Mouse (Mus musculus) neural tube, embryonic 11.5 days (tissue): ENCODE measurements at regions not wholly inside any gene's neighbourhood (a gene's known extent, or its start where the extent isn't known, plus 50 kb on each side); places are given as distances from the start of the nearest gene placed in this dataset.
"Not testable (repeated sequence)": the region's sequence is repeated elsewhere in the genome, so short reads cannot be mapped to it uniquely, and the experiment has no call there.

Source experiments
- ATAC-seq: fragments of 200-750 bp; cut with Nextera tagmentation; 2 replicates; pipeline ENCODE4 v1.8.0; 2017; ENCODE audit warnings: moderate number of reproducible peaks, mild to moderate bottlenecking, moderate TSS enrichment, moderate library complexity; ENCODE audit not compliant: insufficient read depth, low FRiP score, low TSS enrichment
- DNase-seq: peaks from one replicate; pipeline ENCODE4 v3.0.0-alpha.2; 2015; ENCODE audit warnings: low spot score
- H3K27ac ChIP-seq: fragments of 300-500 bp; sonication (generic); 2 replicates; pipeline ENCODE4 v1.5.1; 2014; ENCODE audit warnings: low read depth, mild to moderate bottlenecking, low read length
- H3K27me3 ChIP-seq: fragments of 300-500 bp; sonication (generic); 2 replicates; pipeline ENCODE4 v1.6.1; 2014; ENCODE audit warnings: mild to moderate bottlenecking, low read length, mixed read lengths; ENCODE audit not compliant: control insufficient read depth, insufficient read depth
- H3K36me3 ChIP-seq: fragments of 300-500 bp; sonication (generic); 2 replicates; pipeline ENCODE4 v1.6.1; 2014; ENCODE audit warnings: mild to moderate bottlenecking, low read length, moderate library complexity, mixed read lengths; ENCODE audit not compliant: control insufficient read depth, insufficient read depth
- H3K4me1 ChIP-seq: fragments of 300-500 bp; sonication (generic); 2 replicates; pipeline ENCODE4 v1.6.1; 2014; ENCODE audit warnings: low read length, mixed read lengths; ENCODE audit not compliant: control insufficient read depth, insufficient read depth
- H3K4me2 ChIP-seq: fragments of 300-500 bp; sonication (generic); 2 replicates; pipeline ENCODE4 v1.6.1; 2014; ENCODE audit warnings: low read depth, mild to moderate bottlenecking, moderate library complexity
- H3K4me3 ChIP-seq: fragments of 300-500 bp; sonication (generic); 2 replicates; pipeline ENCODE4 v1.5.1; 2014; ENCODE audit warnings: low read depth, low read length
- H3K9ac ChIP-seq: fragments of 300-500 bp; sonication (generic); 2 replicates; pipeline ENCODE4 v1.6.1; 2014; ENCODE audit warnings: mild to moderate bottlenecking, low read length
- H3K9me3 ChIP-seq: fragments of 300-500 bp; sonication (generic); 2 replicates; pipeline ENCODE4 v1.6.1; 2016; ENCODE audit warnings: low read length; ENCODE audit not compliant: control insufficient read depth
- WGBS: fragments of 180-500 bp; shearing (Covaris S2); extraction: QIAGEN DNeasy Blood & Tissue Kit; methylation state at CpG from one replicate; pipeline ENCODE4 v1.1.7; 2014; 5-methylcytosine and 5-hydroxymethylcytosine counted together

GRCm38 (mm10) chrX:97141170-97142085 lies 69.0 kb downstream of the Pgr15l start:
- H3K27me3 ChIP-seq, H3K9ac ChIP-seq, H3K4me3 ChIP-seq, H3K4me2 ChIP-seq, H3K9me3 ChIP-seq, H3K4me1 ChIP-seq, H3K27ac ChIP-seq, H3K36me3 ChIP-seq: not testable (repeated sequence)
- ATAC-seq (peak; percentile 38; the same call in 1 of the 2 replicates), DNase-seq (peak; percentile 21)
- WGBS: 56% methylated on average over 17 of the region's 27 CpGs

DNA sequence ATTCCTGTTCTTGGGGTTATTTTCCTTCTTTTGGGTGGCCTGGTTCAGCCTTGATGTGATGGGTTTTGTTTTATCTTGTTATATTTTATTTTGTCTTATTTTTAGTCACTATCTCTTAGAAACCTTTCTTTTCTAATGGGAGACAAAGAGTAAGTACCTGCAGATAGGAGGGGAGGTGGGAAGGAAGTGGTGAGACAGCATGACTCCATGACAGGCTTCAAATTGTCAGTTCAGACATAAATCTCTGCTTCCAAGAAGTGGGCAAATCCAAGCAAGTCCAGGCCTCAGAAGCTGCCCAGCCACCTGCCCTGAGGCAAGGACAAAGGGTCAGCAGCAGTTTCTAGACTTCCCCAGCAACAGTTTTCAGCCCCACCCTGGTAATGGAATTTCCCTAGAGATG lies 69.8 kb downstream of the Pgr15l start:
- Histone ChIP-seq H3K9ac (no peak overlapping the region), H3K4me3 (peak overlapping the region; percentile 8), H3K4me1 (no peaks in the 10 kb centered on the region), H3K27me3 (no peaks in the 10 kb centered on the region), H3K9me3 (no peaks in the 10 kb centered on the region), H3K36me3 (no peaks in the 10 kb centered on the region), H3K4me2 (peak overlapping the region; percentile 16; the same call in 1 of the 2 replicates), H3K27ac (no peak overlapping the region)
- ATAC-seq (no peak), DNase-seq (no peak)

DNA sequence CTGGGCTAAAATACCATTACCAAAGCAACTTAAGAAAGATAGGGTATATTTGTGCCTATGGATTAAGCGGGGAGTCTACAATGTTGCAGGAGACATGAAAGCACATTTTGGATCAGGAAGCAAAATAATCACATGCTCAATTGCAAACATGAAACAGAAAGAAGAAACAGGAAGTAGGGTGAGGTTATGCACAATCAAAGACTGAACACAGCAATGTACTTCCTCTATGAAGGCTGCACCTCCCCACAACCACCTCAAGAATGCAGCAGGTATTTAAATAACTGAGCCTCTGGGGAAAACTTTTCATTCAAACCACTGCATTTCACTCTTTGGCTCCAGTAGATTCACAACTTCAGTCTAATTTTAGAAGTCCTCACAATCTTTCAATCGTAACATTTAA lies 83.8 kb downstream of the Pgr15l start:
- H3K4me3 ChIP-seq: no peak overlapping the region
- H3K27me3 ChIP-seq: no peaks in the 10 kb centered on the region
- 92% methylated on average over 2 of the region's 2 CpGs for WGBS
- H3K4me1 ChIP-seq: no peaks in the 10 kb centered on the region
- H3K36me3 ChIP-seq: no peaks in the 10 kb centered on the region
- DNase-seq: no peak
- no peak overlapping the region for H3K9ac ChIP-seq
- H3K27ac ChIP-seq: no peak overlapping the region
- H3K4me2 ChIP-seq: no peak overlapping the region
- no peak for ATAC-seq
- no peaks in the 10 kb centered on the region for H3K9me3 ChIP-seq
